Mouse (Mus musculus) forebrain, postnatal 0 days (tissue): Measurements from ENCODE around the gene Ccnyl1. TPM values are rescaled to one million over a fixed set of nuclear protein-coding genes. Genes with fewer than 3 reads are reported as not detected.

Source experiments
- ATAC-seq: fragments of 200-750 bp; cut with Nextera tagmentation; 2 replicates; pipeline ENCODE4 v1.8.0; 2017; ENCODE audit warnings: mild to moderate bottlenecking, moderate library complexity
- DNase-seq: peaks from one replicate; pipeline ENCODE4 v3.0.0-alpha.2; 2015
- H3K27ac ChIP-seq: fragments of 300-500 bp; sonication (generic); 2 replicates; pipeline ENCODE4 v1.5.1; 2014; ENCODE audit warnings: low read depth, mild to moderate bottlenecking, antibody characterized with exemption, low read length, moderate library complexity, mixed read lengths
- H3K27me3 ChIP-seq: fragments of 300-500 bp; sonication (generic); 2 replicates; pipeline ENCODE4 v1.6.1; 2014; ENCODE audit warnings: mild to moderate bottlenecking, low read length, mixed read lengths; ENCODE audit not compliant: insufficient read depth
- H3K36me3 ChIP-seq: fragments of 300-500 bp; sonication (generic); 2 replicates; pipeline ENCODE4 v1.6.1; 2014; ENCODE audit warnings: mild to moderate bottlenecking, moderate library complexity; ENCODE audit not compliant: insufficient read depth
- H3K4me1 ChIP-seq: fragments of 300-500 bp; sonication (generic); 2 replicates; pipeline ENCODE4 v1.6.1; 2014; ENCODE audit warnings: antibody characterized with exemption; ENCODE audit not compliant: insufficient read depth
- H3K4me2 ChIP-seq: fragments of 300-500 bp; sonication (generic); 2 replicates; pipeline ENCODE4 v1.6.1; 2014; ENCODE audit warnings: low read depth, mild to moderate bottlenecking, moderate library complexity
- H3K4me3 ChIP-seq: fragments of 300-500 bp; sonication (generic); 2 replicates; pipeline ENCODE4 v1.5.1; 2014; ENCODE audit warnings: low read depth, low read length, mixed read lengths
- H3K9ac ChIP-seq: fragments of 300-500 bp; sonication (generic); 2 replicates; pipeline ENCODE4 v1.6.1; 2014; ENCODE audit warnings: mild to moderate bottlenecking
- H3K9me3 ChIP-seq: fragments of 300-500 bp; sonication (generic); 2 replicates; pipeline ENCODE4 v1.6.1; 2016; ENCODE audit warnings: low read length
- CTCF ChIP-seq: sonication (generic); IDR thresholded peaks from 2 replicates; pipeline ENCODE4 v1.5.1; 2016; ENCODE audit warnings: antibody characterized with exemption, control low read depth, low read depth
- WGBS: fragments of 180-500 bp; shearing (Covaris S2); extraction: QIAGEN DNeasy Blood & Tissue Kit; methylation state at CpG from one replicate; pipeline ENCODE4 v1.1.7; 2014; 5-methylcytosine and 5-hydroxymethylcytosine counted together
- polyA plus RNA-seq: library from polyadenylated mRNA; unstranded; fragments of >200 nt; fragmentation: Nextera tagmentation; extraction: Ambion mirVana; gene quantifications from 2 replicates; pipeline ENCODE4 v1.2.1, GENCODE M21; 2015
- total RNA-seq: library from RNA; depleted of rRNA; stranded (reverse); fragments of >200 nt; gene quantifications from 2 replicates; pipeline ENCODE4 v1.2.3, GENCODE M21; 2014; rRNA removed

Gene Ccnyl1
- total and polyA plus RNA-seq, 2 experiments from 2014 or later = 3.4 to 24.7 TPM

GRCm38 (mm10) chr1:64755971-64756639, 65.8 kb downstream of the Ccnyl1 start:
- Histone ChIP-seq H3K4me2 (no peak overlapping the region), H3K9ac (no peak overlapping the region), H3K27ac (no peak overlapping the region), H3K4me1 (no peaks in the 10 kb centered on the region), H3K4me3 (no peak overlapping the region), H3K27me3 (no peaks in the 10 kb centered on the region), H3K9me3 (no peaks in the 10 kb centered on the region), H3K36me3 (no peaks in the 10 kb centered on the region)
- 54% methylated on average over 7 of the region's 7 CpGs for WGBS
- ATAC-seq = no peak
- DNase-seq = no peak
- no peak for TF ChIP-seq CTCF

GRCm38 (mm10) chr1:64756640-64757030, 66.4 kb downstream of the Ccnyl1 start:
- H3K9me3 ChIP-seq = no peaks in the 10 kb centered on the region
- no peaks in the 10 kb centered on the region for H3K4me1 ChIP-seq
- H3K36me3 ChIP-seq = no peaks in the 10 kb centered on the region
- no peak for TF ChIP-seq CTCF
- H3K4me2 ChIP-seq = no peak overlapping the region
- no peak for ATAC-seq
- no peak overlapping the region for H3K9ac ChIP-seq
- no peak for DNase-seq
- WGBS = 65% methylated on average over 10 of the region's 10 CpGs
- H3K27ac ChIP-seq = no peak overlapping the region
- H3K4me3 ChIP-seq = no peak overlapping the region
- no peaks in the 10 kb centered on the region for H3K27me3 ChIP-seq

- 25% methylated on average over 2 of the region's 2 CpGs for WGBS
- ATAC-seq (peak; percentile 36; the same call in 1 of the 2 replicates), DNase-seq (no peak)
- Histone ChIP-seq H3K4me1 (no peaks in the 10 kb centered on the region), H3K9me3 (no peaks in the 10 kb centered on the region), H3K9ac (no peak overlapping the region), H3K4me3 (no peak overlapping the region), H3K4me2 (no peak overlapping the region), H3K27me3 (no peaks in the 10 kb centered on the region), H3K27ac (no peak overlapping the region), H3K36me3 (no peaks in the 10 kb centered on the region)
- TF ChIP-seq CTCF = no peak
Observed at GRCm38 (mm10) chr1:64757254-64757653, 67.0 kb downstream of the Ccnyl1 start.

- no peak for ATAC-seq
- WGBS = 90% methylated on average over 5 of the region's 5 CpGs
Observed at GRCm38 (mm10) chr1:64757766-64758165, 67.5 kb downstream of the Ccnyl1 start.

GRCm38 (mm10) chr1:64761646-64762045, 71.4 kb downstream of the Ccnyl1 start:
- no peak overlapping the region for H3K4me3 ChIP-seq
- H3K9me3 ChIP-seq = no peaks in the 10 kb centered on the region
- H3K27ac ChIP-seq = no peak overlapping the region
- H3K4me1 ChIP-seq = no peaks in the 10 kb centered on the region
- no peaks in the 10 kb centered on the region for H3K27me3 ChIP-seq
- no peaks in the 10 kb centered on the region for H3K36me3 ChIP-seq
- ATAC-seq (no peak), DNase-seq (no peak)
- WGBS = 86% methylated on average over 4 of the region's 4 CpGs
- no peak for TF ChIP-seq CTCF
- no peak overlapping the region for H3K4me2 ChIP-seq
- no peak overlapping the region for H3K9ac ChIP-seq

More at GRCm38 (mm10) chr1:64757766-64758165, 67.5 kb downstream of the Ccnyl1 start:
- Histone ChIP-seq H3K4me2 (no peak overlapping the region), H3K4me1 (no peaks in the 10 kb centered on the region), H3K27me3 (no peaks in the 10 kb centered on the region), H3K9ac (no peak overlapping the region), H3K9me3 (no peaks in the 10 kb centered on the region), H3K27ac (no peak overlapping the region), H3K36me3 (no peaks in the 10 kb centered on the region), H3K4me3 (no peak overlapping the region)
- DNase-seq = no peak
- TF ChIP-seq CTCF = no peak

GRCm38 (mm10) chr1:64770169-64770568, 79.9 kb downstream of the Ccnyl1 start:
- no peak for TF ChIP-seq CTCF
- Histone ChIP-seq H3K27me3 (no peaks in the 10 kb centered on the region), H3K4me1 (no peaks in the 10 kb centered on the region), H3K36me3 (no peaks in the 10 kb centered on the region), H3K4me3 (no peak overlapping the region), H3K27ac (no peak overlapping the region), H3K9ac (no peak overlapping the region), H3K9me3 (no peaks in the 10 kb centered on the region), H3K4me2 (no peak overlapping the region)
- no peak for DNase-seq
- WGBS = 36% methylated on average over 6 of the region's 6 CpGs
- ATAC-seq = no peak

- DNase-seq (no peak), ATAC-seq (no peak)
- H3K27me3 ChIP-seq = no peaks in the 10 kb centered on the region; the same call in 1 of the 2 replicates
- TF ChIP-seq CTCF = no peak
- no peaks in the 10 kb centered on the region for H3K9me3 ChIP-seq
- no peak overlapping the region for H3K4me2 ChIP-seq
- WGBS = 72% methylated on average over 4 of the region's 4 CpGs
- H3K4me1 ChIP-seq = no peaks in the 10 kb centered on the region
- no peak overlapping the region for H3K4me3 ChIP-seq
- no peak overlapping the region for H3K27ac ChIP-seq
- H3K36me3 ChIP-seq = no peaks in the 10 kb centered on the region
- no peak overlapping the region for H3K9ac ChIP-seq
Observed at GRCm38 (mm10) chr1:64773305-64773704, 83.0 kb downstream of the Ccnyl1 start.

Other genes starting within 250 kb of the Ccnyl1 start
- 43.7 and 75.3 TPM in 2 replicates for gene Creb1, start 157.8 kb upstream of the Ccnyl1 start, total RNA-seq
- 11.7 and 14.8 TPM in 2 replicates for gene Creb1, start 157.8 kb upstream of the Ccnyl1 start, polyA plus RNA-seq
- gene Mettl21a, start 73.2 kb upstream of the Ccnyl1 start, total RNA-seq = 16.6 and 17.0 TPM in 2 replicates
- gene Mettl21a, start 73.2 kb upstream of the Ccnyl1 start, polyA plus RNA-seq = 8.1 and 11.8 TPM in 2 replicates
- 1.6 and 4.7 TPM in 2 replicates for gene Fzd5, start 47.3 kb downstream of the Ccnyl1 start, total RNA-seq
- 0.21 and 0.35 TPM in 2 replicates for gene Fzd5, start 47.3 kb downstream of the Ccnyl1 start, polyA plus RNA-seq